Mouse (Mus musculus) thymus, adult 2 months (tissue): ENCODE results near the gene Schip1.

ENCODE experiments used
- CTCF ChIP-seq: fragments of 200-500 bp; IDR thresholded peaks from 2 replicates; pipeline ENCODE4 v1.5.1; 2012; ENCODE audit warnings: mild to moderate bottlenecking, control low read depth, low read length, moderate library complexity, borderline replicate concordance; ENCODE audit not compliant: control insufficient read depth, poor library complexity, insufficient read depth; ENCODE audit errors: extremely low read depth
- POLR2A ChIP-seq: fragments of 200-500 bp; IDR thresholded peaks from 2 replicates; pipeline ENCODE4 v1.6.1; 2012; ENCODE audit warnings: mild to moderate bottlenecking, low read length, control low read depth, moderate library complexity; ENCODE audit not compliant: control insufficient read depth, poor library complexity, insufficient read depth; ENCODE audit errors: extremely low read depth

- no peak for TF ChIP-seq POLR2A
- TF ChIP-seq CTCF = no peak
Observed at GRCm38 (mm10) chr3:68096724-68097431, 32.3 kb downstream of the Schip1 start.
